Mouse (Mus musculus) frontal cortex, adult (tissue): ENCODE results near the gene Pcdh15.
A peak's percentile ranks its signal among the peaks of the same experiment; 100 is the strongest.

Experiments used
- ATAC-seq: cut with Nextera tagmentation; 2 replicates; pipeline ENCODE4 v1.9.2; 2017; ENCODE audit warnings: mild to moderate bottlenecking, moderate library complexity, mixed read lengths; ENCODE audit not compliant: low TSS enrichment

Gene Pcdh15

DNA sequence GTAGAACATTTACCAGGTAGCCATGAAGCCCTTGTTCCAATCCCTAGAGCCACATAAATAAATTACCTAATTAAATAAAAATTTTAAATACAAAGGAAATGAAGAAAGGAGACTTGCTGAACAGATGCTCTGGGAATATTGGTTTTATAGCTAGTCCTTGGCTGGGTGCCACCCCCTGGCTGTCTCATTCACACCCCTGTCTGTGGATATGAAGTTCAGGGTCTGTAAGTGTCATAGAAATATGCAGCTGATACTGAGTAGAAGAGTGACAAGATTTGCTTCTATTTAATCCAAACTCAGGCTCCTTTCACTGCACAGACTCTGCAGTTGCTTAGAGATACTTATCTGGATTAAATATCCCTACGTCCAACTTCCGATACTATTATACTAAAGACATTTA lies 1205.0 kb downstream of the Pcdh15 start:
- no peak for ATAC-seq

DNA sequence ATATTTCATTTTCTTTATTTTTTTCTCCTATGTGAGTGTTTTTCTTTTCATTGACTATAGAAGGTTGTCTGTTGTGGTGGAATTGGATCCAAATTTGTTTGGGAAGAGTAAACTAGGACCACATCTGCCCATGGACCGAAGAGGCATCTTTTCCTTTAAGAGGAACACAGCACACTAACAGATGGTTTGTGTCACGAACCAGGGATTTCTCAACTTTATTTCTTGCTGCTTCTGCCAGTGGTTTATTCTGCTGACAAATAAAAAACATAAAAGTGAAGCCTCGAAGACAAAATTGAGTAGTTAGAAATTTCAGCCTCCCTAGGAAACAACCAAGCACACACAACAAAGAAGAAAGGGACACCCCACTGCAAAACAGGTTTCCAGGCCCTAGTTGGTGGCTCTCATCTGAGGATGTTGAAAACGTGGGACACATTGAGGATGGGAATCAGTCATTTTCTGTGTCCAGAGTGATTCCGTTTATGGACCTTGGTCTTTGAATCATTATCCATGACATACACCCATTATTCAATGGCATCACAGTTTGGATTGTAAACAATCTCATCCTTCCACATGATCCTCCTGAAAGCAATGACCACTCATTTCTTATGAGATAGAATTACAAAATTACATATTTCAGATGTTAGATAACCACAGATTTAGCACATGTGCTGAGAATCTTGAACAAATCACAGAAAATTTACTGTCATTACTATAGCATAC lies 1206.5 kb downstream of the Pcdh15 start:
- no peak for ATAC-seq

DNA sequence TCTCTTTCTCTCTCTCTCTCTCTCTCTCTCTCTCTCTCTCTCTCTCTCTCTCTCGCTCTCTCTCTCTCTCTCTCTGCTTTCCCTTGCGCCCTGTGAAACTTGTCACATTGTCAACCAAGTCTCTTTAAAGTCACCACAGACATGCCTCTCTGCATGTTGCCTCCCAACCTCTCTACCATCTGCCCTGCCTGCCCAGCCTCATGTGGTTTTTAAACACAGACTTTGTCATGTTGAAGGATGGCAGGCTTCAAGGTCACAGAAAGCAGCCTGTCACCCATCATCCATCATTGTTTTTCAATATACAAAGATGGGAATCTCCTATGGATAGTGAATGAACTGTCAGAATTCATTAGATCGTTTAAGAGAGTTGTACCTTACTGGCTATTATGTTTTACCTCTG lies 1207.9 kb downstream of the Pcdh15 start:
- no peak for ATAC-seq

DNA sequence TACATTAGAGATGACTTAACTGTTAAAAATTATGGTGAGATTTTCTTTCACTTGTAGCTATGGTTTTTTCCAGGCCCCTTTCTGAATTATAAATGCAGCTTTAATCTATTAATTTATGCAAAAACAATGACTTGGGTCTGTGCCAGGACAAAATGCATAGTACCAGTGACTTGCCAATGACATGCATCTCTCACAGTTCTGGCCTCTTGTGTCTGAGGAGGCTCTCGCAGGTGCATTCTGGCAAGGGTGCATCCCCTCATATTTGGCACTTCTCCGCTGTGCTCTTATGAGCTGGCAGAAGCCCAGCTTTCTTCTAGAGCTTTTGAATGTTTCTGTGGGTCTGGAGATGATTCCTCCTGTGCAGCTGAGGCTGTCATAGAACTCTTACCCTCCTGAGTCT lies 1216.9 kb downstream of the Pcdh15 start:
- ATAC-seq = no peak

DNA sequence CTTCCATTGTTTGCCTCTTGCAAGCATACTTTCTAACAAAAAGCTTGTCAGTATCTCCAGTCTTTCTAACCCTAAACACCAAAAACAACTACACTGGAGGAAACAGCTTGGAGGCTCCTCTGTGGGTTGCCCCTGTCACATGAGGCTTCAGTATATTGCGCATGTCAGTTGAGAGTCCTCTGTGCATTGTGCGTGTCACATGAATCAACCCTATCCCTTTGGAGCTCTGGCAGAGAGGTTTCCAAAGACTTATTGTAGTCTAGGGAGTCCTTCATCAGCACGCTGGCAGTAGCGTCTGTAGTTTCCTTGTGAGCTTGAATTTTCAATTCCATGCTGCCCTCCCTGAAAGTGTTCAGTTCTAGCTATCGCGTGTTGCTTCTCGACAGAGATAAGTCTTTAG lies 1236.3 kb downstream of the Pcdh15 start:
- no peak for ATAC-seq

DNA sequence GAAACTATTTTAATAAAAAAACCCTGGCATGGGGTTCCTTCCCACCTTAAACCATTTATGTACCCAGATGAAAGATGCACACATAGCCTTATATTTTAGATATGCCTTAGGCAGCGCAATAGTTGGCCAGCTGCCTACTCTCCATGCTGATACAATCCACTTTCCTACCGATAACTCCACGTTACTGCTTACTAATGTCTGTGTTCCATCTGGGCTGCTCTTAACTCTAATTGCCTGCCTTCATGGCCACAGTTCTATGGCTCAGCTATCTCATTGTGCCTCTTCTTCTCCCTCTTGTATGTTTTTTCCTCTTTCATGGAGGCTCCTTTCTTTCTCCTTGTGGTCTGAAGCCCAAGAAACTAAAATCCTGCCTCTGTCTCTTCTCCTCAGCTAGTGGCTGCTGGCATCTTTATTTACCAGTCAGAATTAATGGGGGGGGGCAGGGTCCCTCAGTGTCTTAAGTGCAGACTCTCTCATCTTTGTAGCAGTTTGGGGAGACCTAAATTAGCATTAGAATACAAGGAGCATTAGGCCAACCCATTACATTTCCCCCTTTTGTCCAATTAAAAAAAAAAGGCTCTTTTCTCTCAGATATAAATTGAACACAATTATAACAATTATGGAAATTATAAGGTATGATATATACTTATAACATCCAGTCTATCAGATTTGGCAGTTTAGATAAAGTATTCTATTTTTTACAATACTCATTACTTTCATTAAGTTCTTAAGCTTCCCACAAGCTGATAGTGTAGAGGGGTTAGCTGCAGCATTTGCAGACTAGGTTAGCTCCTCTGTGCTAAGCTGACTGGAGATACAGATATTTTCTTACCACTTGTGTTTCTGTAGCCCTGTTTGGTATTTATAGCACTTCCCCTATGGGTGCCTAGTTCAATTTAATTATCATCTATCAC lies 1240.4 kb downstream of the Pcdh15 start:
- no peak for ATAC-seq

DNA sequence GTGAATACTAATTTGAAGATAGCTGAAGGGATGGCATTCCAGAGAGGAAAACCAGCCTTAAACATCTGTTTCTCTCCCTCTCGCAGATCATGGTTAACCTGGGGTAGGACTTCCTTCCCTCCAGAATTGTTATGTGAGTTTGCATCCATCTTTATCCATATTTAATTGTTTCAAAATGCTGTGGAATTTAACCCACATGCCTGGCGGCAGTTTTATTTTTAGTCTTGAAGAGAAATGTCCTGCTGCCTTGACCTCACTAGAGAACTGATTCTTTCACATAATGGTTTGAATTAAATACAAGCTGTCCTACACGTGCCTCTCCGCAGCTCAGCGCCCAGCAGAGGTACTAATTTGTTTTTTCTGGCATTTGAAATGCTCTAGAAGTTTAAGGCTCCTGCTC lies 1260.4 kb downstream of the Pcdh15 start:
- ATAC-seq = no peak

DNA sequence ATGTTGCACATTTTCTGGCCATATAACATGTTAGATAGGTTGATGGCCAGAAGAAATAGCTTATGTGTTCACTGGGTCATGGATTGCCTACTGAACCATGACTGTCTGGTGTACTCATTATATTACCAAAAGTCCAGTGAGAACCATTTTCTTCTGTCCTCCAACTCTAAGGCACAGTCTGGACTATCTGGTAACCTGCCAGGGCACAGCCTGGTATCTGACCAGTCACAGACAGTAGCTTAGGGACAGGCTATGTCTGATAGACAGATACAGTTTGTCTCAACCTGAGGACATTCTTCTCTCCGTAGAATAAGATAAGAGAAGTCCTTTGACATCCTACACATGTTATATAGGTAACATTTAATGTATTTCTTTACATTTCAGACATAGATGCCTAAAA lies 1279.6 kb downstream of the Pcdh15 start:
- ATAC-seq = no peak

DNA sequence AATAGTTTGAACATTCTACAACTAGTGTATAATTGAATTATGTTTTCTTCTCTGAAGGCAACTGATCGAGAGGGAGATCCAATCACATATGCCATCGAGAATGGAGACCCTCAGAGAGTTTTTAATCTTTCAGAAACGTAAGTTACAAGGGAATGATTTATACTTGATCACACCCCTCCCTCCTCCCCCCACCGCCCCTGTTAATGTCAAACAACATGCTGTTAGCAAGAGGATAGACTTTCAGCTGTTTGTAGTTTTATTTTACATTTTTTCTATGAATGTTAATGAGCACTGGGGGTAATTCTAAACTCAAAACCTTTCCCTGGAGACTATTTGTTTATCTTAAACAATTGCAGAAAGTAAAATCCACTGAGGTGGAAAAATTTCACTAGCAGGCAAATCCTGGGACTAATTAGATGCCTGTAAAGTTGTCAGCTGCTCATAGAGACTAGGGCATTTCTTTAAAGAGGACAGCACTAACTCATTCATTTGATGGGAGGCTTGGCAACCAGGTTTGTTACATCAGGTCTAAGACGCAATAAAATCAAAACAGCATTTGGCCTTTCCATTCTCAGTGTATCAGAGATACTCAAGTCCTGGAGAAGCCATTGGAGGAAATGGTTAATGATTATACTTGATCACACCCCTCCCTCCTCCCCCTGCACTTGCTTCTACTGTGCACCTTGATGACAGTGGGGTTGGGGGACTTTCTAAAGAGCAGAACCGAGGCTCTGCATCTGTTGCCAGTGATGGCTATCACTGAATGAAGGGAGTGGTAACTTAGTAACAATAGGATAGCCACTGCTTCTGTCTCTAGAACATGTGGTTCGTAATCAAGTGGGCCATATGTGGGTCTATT lies 1280.4 kb downstream of the Pcdh15 start:
- no peak for ATAC-seq

DNA sequence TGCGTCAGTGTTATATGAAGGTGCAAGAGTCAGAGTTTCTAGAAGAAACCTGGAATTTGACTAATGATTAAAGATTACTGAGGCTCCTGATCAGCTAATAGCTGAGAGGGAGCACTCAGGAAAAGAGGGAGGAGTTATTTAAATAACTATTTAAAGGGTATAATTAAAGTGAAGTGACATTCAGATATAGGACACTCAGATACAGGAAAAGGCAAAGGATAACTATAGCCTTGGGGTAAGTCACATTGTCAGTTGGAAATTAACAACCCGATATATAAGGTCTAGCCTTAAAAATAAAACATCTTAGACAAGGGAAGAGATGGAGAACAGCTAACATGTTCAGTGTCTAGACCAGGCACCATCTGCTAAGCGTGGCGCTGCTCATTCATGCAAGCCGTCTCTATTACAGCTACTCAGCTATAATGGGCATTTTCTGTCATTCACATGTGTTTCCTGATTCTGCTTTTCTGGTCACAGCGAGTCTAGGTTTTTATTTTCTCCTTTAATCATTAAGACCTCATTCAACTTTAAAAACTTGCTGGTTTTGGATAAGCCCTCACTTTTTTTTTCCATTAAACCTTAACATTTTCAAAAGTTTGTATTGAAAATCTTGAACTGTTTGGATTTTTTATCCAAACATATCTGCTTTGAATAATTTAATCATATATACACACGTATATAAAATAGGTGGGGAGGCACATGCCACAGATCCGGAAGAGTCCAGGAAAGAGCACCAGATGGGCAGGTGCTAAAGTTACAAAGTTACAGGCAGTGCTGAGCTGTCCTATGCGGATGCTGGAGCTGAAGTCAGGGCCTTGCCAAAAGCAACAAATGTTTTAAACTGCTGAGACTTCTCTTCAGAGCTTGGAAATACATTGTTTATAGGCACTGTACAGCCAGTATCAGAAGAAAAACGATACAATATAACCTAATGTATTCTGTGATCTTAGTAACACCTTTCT lies 1288.7 kb downstream of the Pcdh15 start:
- ATAC-seq = peak; percentile 79

DNA sequence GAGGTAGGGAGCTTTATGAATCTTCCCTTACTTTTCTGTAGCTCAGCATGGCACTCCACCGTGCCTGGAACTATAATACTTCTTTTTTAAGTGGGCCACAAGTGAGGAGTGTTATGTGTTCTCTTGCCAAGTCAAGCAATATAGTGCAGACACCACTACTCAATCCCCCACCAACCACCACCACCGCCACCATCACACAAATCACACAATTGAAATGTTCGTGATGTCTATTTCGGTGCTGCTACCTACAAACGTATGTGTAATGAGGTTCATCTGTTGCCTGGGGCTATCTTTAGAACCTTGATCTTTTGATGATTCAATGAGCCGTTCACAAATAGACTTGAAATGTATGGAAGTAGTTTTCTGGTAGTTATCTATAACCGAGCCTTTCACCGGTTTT lies 1304.0 kb downstream of the Pcdh15 start:
- peak; percentile 95 for ATAC-seq

DNA sequence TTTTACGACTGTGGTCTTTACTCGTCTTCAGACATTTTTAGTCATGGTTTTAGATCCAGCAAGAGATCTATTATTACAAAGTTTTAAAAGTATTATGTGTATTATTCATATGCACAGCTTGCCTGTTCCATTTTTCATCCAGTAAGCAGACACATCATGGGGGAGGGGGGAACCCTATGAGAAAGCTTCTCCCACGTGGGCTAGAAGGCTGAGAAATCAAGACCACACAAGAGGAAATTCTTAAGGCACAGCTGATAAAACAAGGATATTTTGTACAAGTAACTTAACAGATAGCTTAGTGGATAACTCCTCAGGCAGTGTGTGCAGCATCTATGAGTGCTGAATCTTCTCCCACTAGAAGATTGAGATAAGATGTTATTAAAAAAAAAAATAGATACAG lies 1314.9 kb downstream of the Pcdh15 start:
- no peak for ATAC-seq

DNA sequence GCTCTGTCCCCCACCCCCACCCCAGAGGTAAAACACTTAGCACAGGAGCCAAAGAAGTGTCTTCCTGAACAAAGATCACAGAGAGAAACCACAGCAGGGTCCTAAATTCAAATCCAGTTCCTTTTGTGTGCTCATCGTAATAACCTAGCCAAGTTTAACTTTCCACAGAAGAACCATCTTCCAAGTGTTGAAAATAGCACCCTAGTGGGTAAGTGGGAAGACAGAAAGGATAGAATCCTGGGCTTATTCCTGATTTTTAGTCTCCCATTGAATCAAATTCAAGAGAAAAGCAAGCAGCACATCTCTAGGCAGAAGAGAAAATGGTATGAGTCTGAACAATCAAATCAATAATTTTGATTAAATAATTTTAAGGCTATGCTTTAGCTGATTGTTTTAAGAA lies 1315.8 kb downstream of the Pcdh15 start:
- ATAC-seq = peak; percentile 93

DNA sequence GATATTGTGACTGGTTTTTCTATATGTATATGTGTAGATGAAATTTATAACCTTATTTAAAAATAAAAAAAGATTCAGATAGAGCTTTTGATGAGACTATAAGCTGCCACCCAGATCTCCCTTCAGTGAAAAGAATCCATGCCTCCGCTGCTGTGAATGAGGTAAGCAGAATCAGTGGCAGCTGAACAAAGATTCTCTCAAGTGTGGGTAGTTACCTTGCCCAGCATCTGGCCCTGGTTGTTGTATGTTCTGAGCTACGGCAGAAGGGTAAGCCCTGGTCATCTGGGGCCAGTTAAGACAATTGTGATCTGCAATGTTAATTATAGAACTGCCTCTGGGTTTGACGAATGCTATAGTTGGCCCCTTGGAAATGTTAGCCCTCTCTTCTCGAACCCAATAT lies 1316.2 kb downstream of the Pcdh15 start:
- ATAC-seq = peak; percentile 58; the same call in 1 of the 2 replicates

DNA sequence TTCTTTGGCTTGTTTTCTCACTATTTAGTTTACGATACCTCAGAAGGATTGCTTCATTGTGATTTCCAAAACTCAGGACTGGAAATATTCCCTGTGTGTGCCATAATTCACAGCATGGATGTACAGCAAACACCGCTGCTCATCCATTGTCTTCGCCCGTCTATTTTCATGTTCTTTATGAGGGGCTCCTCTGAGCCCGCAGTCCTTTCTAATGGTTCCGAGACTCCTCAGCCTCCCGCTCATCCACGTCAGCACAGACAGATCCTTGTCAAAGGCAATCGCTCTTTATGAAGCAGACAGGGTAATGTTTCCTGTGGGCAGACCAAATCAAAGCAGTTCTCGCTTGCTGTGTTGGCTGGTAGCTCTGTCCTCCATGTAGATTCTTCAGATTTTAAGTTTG lies 1316.8 kb downstream of the Pcdh15 start:
- no peak for ATAC-seq

DNA sequence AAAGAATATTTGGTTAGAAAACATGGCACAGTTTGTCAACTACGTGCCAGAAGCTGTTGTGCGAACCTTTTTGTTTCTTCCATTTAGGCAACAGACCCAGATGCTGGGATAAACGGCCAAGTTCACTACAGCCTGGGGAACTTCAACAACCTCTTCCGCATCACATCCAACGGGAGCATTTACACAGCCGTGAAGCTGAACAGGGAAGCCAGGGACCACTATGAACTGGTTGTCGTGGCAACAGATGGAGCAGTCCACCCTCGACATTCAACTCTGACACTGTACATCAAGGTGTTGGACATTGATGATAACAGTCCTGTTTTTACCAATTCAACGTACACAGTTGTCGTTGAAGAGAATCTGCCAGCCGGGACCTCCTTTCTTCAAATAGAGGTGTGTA lies 1350.9 kb downstream of the Pcdh15 start:
- no peak for ATAC-seq

DNA sequence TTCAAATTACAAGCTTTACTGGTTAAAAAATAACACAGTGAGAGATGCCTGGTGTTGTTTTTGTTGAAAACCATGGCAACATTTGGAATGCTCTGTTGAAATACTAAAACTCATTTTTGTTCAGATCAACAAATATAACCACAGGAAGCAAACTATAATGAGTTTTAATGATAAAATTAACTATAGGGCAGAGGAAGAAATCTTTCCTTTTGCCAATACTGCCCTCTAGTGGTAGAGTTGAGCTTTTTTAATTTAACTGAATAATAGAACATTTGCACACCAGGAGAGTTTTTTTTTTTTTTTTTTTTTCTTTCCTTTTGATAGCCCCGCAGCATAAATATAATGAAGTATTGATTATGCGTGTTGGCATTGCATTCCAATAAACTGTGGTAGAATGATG lies 1364.8 kb downstream of the Pcdh15 start:
- peak; percentile 50; the same call in 1 of the 2 replicates for ATAC-seq

DNA sequence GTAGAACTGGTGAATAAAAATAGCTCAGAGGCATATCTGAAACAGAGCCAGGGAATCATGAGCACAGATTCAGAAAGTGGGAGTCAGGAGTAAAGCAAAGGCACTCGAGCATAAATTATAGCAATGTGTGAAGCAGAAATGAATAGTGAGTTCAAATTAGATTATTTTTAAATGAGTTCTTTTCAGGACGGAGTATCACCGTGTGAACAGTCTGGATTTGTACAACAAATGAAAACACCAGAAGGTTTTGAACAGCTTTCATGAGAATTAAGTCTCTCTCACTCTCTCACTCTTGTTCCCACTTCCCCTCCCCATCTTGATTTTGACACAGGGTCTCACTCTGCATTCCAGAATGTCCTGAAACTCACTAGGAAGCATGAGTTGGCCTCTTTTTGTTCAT lies 1381.6 kb downstream of the Pcdh15 start:
- peak; percentile 62; the same call in 1 of the 2 replicates for ATAC-seq

DNA sequence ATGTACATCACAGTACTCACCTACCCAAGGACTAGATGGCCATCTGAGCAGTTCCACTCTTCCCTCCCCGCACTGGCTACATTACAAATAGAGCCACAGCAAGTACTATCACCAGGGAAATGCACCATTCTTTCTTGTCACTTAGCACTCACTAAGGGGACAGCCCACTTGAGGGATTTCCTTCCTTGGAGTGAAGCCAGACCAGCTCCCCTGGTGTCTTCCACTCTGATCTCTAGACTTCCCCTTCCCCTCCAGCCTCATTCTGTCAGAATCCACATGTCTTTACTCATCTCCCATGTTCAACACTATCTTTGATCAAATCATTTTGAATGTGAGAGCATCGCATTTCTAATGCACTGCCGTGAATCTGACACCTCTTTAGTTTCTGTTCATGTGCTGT lies 1413.2 kb downstream of the Pcdh15 start:
- ATAC-seq = no peak

DNA sequence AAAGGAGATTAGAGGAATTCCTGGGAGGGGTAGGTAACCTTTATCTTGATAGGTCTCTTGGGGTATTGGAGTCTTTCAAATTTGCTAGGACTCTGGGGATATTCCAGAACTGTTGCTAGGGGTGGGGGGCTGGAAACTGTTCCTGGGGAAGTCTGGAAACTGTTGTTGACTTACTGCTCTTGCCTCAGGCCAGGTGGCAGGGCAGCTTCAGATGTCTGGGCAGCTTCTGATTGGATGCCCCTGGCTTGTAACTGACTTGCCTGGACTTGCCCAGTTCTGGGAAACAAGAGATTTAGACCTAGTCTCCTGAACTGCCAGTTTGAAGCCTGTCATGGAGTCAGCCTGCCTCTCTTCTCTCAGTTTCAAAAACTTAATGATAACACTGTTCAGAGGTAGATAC lies 1414.6 kb downstream of the Pcdh15 start:
- no peak for ATAC-seq

DNA sequence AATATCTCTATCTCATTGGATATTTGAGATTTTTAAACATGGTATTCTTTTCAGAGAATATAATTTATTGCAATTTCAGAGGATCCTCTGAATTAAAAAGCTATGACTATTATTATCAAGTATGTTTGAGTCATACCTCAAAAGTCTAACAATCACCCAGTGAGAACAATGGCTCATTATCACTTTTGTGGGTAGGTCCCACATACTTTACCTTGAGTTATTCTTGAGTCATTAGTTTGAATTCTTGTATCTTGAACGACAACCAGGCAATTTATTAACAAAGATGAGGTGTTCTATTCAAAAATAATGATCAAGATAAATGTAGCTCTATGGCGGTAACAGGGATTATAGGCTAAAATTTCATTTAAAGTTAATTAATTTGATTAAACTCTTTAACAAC lies 1439.2 kb downstream of the Pcdh15 start:
- ATAC-seq = no peak
